Comparison of ENCODE assay signal across 28 mouse cellular contexts in the genomic region with DNA sequence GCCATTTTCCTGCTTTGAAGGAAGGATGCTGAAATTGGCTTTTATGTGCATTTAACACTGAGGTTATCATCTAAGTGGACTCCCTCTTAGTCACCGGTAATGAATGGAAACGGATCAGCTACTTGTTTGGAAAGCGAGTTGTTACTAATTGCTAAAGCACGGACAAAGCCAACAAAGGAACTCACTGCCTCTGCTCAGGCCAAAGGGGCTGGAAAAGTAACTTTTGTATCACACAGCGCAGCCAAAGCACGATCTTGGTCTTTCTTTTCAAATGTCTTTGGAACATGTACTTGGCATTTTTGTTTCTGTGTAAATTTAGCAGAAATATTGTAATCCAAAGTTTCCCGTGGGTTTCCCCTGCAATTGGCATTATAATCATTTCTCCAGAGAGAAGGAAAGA. TPM values are rescaled to one million over a fixed set of nuclear protein-coding genes. Genes with fewer than 3 reads are reported as not detected.
"Had no signal": no experiment of that assay in that cellular context is flagged by ENCODE, and none has a peak within 500 bp of the region (broad histone marks: within the 10 kb centered on the region; RNA-seq: fewer than 3 reads in every experiment).

No protein-coding gene starts in this region.

- H3K4me3 ChIP-seq: midbrain, embryonic 10.5 days; midbrain, embryonic 12.5 days; myocyte; neural tube, embryonic 13.5 days; neural tube, embryonic 15.5 days had no signal

- ATAC-seq: midbrain, embryonic 16.5 days had no signal

- DNase-seq: lung, adult 18-20 months; lung, embryonic 14.5 days; lung, postnatal 14 days; lung, postnatal 4 days; midbrain, embryonic 14.5 days; retina, postnatal 1 day; right cerebral cortex, adult 18-20 months; right cerebral cortex, postnatal 25 days; right cerebral cortex, postnatal 4 days; spleen, adult 18-20 months; thymus, adult 18-20 months; thymus, postnatal 14 days; thymus, postnatal 36 days had no signal

- H3K36me3 ChIP-seq: midbrain, embryonic 10.5 days; midbrain, embryonic 12.5 days; neural tube, embryonic 13.5 days; neural tube, embryonic 15.5 days had no signal

- H3K4me2 ChIP-seq: lung, embryonic 14.5 days; midbrain, embryonic 12.5 days; neural tube, embryonic 13.5 days; neural tube, embryonic 15.5 days had no signal

- H3K9me3 ChIP-seq: midbrain, embryonic 10.5 days; midbrain, embryonic 12.5 days; neural tube, embryonic 13.5 days; neural tube, embryonic 15.5 days had no signal

- H3K27ac ChIP-seq: midbrain, embryonic 10.5 days; midbrain, embryonic 12.5 days; neural tube, embryonic 13.5 days; neural tube, embryonic 15.5 days had no signal

- H3K9ac ChIP-seq: lung, embryonic 14.5 days; midbrain, embryonic 12.5 days; neural tube, embryonic 13.5 days; neural tube, embryonic 15.5 days had no signal

RNA-seq across cellular contexts. Expression of gene Ropn1, which starts 22.2 kb away (rescaled TPM):
- total RNA-seq: megakaryocyte, adult 5-6 weeks; megakaryocyte-erythroid progenitor cell, adult 5-6 weeks had no signal
- polyA plus RNA-seq: liver, embryonic 16.5 days; lung, embryonic 14.5 days; lung, embryonic 16.5 days; midbrain, embryonic 10.5 days; midbrain, embryonic 12.5 days; midbrain, embryonic 14.5 days; midbrain, embryonic 16.5 days; myocyte; neural tube, embryonic 11.5 days; neural tube, embryonic 13.5 days; neural tube, embryonic 15.5 days; small intestine, adult 2 months; stomach, embryonic 14.5 days; stomach, embryonic 16.5 days; thymus, postnatal 0 days had no signal
